Mouse (Mus musculus): ENCODE measurements at regions not wholly inside any gene's neighbourhood (a gene's known extent, or its start where the extent isn't known, plus 50 kb on each side); places are given as distances from the start of the nearest gene placed in this dataset.
A peak's percentile ranks its signal among the peaks of the same experiment; 100 is the strongest.

GRCm38 (mm10) chr3:52802324-52802723 is 214.7 kb downstream of the Cog6 start:
- ATAC-seq (ENCODE audit: low TSS enrichment), result no peak

DNA sequence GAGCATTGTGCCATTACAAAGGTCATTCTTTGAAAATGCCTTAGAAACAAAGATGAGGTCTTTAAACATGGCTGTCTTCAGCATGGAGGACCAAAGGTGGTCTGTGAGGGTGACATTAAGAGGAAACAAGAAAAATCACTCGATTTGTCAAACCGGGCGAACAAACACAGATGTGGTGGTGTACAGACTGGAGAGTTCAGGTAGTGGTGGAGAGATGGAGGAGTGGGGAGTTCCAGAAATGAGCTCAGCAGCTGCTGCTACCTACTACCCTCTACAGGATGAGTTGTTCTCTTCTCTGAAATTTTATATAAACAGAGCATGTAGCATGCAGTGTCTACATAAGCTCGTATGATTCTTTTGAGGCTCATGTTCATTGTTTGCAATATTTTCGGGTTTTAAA is 215.6 kb downstream of the Cog6 start:
- no peak for ATAC-seq (ENCODE audit: low TSS enrichment)

GRCm38 (mm10) chr3:52800673-52801072 is 216.4 kb downstream of the Cog6 start:
- ATAC-seq (ENCODE audit: low TSS enrichment), result no peak

DNA sequence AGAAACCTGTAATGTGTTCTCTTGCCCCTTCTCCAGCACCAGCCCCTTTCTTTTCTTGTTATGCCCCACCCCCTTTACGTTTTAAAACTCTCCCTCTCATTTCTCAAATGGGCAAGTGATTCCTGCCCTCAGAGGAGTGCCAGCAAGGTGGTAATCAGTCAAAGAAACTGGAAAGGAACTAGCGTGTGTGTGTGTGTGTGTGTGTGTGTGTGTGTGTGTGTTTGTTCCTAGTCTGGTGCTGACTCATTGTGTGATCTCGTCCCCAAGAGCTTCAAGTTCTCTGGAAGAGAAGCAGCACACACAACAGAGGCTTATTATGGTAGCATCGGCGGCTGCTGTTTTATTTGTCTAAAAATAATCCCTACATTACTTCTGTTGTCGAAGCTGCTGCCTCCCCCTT is 219.2 kb downstream of the Cog6 start:
- peak; percentile 65 for ATAC-seq (ENCODE audit: low TSS enrichment)

GRCm38 (mm10) chr3:52797164-52797563 is 219.9 kb downstream of the Cog6 start:
- ATAC-seq (ENCODE audit: low TSS enrichment), result no peak

GRCm38 (mm10) chr3:52794218-52794617 is 222.8 kb downstream of the Cog6 start:
- ATAC-seq (ENCODE audit: low TSS enrichment), result no peak

- no peak for ATAC-seq (ENCODE audit: low TSS enrichment)
Measured at GRCm38 (mm10) chr3:52792801-52793200, 224.2 kb downstream of the Cog6 start.

DNA sequence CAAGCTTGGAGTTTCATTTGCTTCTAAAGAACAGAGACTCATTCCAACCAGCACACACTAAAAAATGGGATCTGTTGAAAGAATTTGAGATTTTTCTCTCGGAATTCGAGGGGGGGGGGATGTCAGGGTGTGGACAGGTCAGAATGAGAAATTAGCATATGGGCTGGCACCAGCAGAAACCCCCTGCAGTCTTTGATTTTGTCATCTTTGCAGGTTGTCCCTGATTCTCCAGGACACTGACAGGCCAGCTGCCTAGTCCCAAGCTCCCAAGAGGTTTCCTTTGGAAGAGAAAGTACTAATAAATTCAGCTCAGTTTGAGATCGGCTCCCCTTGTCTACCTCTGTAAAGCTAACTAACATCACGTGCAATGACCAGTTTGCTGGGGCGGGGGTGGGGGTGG is 224.9 kb downstream of the Cog6 start:
- ATAC-seq (ENCODE audit: low TSS enrichment), result no peak

- ATAC-seq (ENCODE audit: low TSS enrichment), result no peak
Measured at GRCm38 (mm10) chr3:52790942-52791341, 226.1 kb downstream of the Cog6 start.

GRCm38 (mm10) chr3:52787964-52788760 is 228.9 kb downstream of the Cog6 start:
- ATAC-seq (ENCODE audit: low TSS enrichment), result peak; percentile 34; the same call in 1 of the 2 replicates

DNA sequence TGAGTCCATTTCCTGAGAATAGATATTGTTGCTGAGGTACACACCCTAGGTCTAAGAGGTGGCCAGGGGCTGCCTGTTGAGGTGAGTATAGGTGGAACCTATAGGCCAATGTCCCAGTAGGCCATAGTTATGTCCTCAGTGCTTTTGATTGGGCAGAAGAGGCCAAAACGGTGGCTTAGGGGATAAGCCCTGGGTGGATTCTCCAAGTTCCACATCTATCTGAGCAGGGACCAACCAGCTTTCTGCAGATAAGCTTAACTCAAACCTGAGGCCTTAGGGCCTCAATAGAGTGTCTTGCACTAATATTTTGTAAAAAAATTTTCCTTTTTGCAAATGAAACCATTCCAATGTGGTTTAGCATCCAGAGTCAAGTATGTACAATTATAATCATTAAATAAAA is 231.4 kb downstream of the Cog6 start:
- ATAC-seq (ENCODE audit: low TSS enrichment), result no peak

DNA sequence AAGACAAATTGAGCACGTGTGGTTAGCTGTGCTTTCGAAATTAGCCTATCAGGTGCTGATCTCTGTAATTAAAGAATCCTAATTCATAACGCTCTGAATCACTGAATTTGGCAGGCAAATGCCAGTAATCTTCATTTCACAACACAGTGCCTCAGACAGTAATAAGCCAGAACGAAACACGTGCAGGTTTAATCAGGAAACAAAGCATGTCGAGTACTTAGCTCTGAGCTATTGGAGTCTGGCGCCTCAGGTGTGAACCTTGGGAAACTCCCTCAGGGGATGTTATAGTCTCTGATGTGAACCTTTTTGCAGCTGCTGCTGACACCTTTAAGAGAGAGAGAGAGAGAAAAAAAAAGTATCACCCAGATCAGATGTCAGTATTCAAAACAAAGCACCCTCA is 232.6 kb downstream of the Cog6 start:
- ATAC-seq (ENCODE audit: low TSS enrichment), result no peak

DNA sequence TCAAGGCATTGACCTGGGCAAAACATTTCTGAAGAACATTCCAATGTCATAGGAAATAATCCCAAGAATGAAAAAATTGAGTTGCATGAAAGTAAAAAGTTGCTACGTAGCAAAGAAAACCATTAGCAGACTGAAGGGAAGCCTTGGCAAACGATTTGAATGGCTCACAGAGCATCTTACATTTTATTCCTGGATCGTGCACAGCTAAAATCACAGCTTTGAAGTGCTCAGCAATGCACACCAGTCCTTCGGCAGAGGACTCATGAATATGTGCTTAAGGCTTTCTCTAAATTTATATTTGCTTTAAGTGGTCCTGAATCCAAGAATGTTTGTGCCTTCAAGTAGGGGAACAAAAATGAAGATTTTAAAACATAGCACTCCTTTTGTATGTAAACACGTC is 234.5 kb downstream of the Cog6 start:
- ATAC-seq (ENCODE audit: low TSS enrichment), result no peak; the same call in 1 of the 2 replicates

- no peak for ATAC-seq (ENCODE audit: low TSS enrichment)
Measured at GRCm38 (mm10) chr3:52781521-52781920, 235.5 kb downstream of the Cog6 start.

- no peak for ATAC-seq (ENCODE audit: low TSS enrichment)
Measured at GRCm38 (mm10) chr3:52780356-52780755, 236.7 kb downstream of the Cog6 start.

DNA sequence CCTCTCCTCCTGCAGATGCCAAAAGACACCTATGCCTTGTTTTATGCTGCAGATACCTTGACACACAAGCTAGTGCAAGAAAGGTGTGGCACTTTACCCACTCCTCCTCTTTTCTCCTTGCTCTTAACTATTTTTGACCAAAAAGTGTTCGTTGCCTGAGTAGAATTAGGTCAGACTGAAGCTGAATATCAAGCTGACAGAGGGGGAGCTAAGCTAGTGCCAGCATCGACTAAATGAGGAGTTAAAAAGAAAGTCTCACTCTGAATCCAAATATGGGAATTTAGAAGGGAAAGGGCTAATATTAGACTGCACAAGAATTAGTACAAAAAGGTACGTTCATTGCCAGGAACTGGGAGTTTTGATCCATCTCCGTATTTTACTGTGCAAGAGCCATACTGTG is 241.2 kb downstream of the Cog6 start:
- ATAC-seq (ENCODE audit: low TSS enrichment), result peak; percentile 44; the same call in 1 of the 2 replicates

DNA sequence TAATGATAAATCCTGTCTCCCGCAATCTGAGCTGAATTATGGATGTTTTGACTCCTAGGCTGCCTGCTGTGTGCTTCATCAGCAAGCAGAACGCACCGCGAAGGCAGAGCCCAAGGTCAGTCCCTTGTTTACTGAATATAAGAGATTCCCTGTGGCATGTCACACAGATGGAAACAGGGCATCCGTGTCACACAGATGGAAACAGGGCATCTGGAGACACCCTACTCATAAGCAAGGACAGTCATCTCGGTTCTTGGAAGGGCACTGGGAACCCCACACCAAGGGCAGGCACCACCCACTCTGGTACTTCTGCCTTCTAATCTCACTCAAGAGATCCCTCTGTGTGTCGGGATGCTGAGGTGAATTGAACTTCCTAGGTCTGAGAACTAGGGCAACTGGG is 241.9 kb downstream of the Cog6 start:
- peak; percentile 31; the same call in 1 of the 2 replicates for ATAC-seq (ENCODE audit: low TSS enrichment)

GRCm38 (mm10) chr3:52774734-52775133 is 242.3 kb downstream of the Cog6 start:
- peak; percentile 72 for ATAC-seq (ENCODE audit: low TSS enrichment)

DNA sequence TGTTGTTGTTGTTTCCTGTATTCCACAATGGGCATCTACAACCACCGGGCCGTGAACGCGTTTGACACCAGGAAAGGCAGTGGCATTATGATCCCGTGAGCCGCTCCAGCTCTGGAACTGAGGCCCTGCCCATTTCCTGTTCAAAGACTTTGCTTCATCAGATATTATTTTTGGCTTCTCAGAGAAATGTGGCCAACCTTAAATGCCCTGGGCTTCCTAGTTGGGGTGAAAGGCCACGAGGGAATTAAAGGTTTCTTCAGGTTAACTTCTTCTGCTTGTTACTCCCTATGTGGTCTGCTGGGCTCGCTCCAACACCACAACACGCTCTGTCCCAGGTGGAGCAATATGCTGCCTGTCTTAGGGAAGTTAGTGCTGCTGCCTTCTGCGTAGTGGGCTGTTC is 249.8 kb downstream of the Cog6 start:
- no peak for ATAC-seq (ENCODE audit: low TSS enrichment)

DNA sequence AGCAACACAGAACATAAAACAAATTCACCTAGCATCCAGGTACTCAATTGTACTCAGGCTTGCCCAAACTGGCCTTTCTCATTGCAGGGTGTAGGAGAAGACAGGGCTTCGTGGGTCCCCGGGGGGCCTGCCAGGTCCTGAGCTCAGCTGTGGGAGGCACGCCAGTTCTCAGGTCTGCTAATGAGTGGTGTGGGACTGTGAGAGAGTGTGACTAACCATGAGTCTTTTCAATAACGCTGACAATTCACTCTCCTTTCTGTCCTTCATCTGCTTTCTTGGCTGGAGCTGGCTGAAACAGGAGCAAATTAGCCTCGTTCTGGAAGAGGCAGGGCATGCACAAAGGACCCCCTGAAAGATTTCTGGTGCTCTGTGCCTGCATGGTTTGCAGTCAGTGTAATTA is 250.2 kb downstream of the Cog6 start:
- peak; percentile 52; the same call in 1 of the 2 replicates for ATAC-seq (ENCODE audit: low TSS enrichment)

DNA sequence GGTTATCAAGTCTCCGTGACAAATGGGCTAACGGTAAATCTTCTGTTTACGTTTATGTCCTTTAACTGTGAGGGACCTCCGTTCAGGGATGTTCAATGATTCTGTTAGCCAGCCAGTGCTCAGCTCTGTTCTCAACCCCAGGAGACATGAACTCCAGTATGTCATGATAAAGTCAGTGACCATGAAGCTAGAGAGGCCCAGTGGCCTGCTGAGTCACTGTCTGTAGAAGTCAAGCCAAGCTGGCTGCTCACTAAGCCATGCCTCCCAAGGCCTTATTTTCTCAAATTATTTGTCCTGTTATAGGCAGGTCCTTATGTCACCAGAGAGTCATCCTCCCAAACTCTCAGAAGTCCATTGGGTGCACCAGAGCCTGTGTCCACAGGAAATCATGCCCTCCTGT is 252.9 kb downstream of the Cog6 start:
- ATAC-seq (ENCODE audit: low TSS enrichment), result no peak

DNA sequence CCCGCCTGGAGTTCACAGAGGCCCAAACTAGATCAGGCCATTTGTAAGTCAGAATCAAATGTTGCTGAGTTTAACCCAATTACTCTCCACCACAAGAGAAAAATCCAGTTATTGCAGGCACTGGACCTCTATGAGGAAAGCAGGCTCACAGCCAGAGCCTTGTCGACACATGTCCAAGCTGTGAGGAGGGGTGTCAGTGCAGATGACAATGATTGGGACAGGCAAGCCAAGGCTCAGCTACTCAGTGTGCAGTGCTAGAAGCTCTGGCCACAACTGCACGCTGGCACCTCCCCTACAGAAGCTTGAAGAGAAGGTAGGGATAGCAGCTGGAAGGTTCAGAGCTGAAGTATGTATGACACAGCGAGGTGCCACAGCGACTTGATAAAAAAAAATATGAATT is 253.4 kb downstream of the Cog6 start:
- no peak for ATAC-seq (ENCODE audit: low TSS enrichment)

GRCm38 (mm10) chr3:52762549-52762948 is 254.5 kb downstream of the Cog6 start:
- ATAC-seq (ENCODE audit: low TSS enrichment), result no peak

DNA sequence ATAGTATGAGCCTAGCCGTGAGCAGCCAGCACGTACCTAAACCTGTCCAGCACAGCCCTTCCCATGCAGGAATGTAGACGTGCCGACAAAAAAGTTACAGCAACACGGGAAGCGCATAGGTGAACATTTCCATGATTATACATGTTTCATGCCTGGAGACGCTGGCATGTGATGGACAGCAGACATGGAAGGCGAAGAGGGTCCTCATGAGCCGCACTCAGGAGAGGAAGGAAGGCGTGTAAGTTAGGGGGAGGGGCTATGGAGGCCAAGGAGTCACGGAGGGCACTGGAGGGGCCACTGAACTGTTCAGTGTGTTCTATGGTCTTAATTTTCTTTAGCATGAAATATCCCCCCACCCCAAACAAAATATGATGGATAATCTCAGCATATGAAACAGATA is 257.2 kb downstream of the Cog6 start:
- no peak for ATAC-seq (ENCODE audit: low TSS enrichment)

Data from frontal cortex, adult (tissue).